Mouse (Mus musculus): Measurements from ENCODE around the gene Pdxdc1. TPM values are rescaled to one million over a fixed set of nuclear protein-coding genes. Genes with fewer than 3 reads are reported as not detected.

The Pdxdc1 gene
- polyA plus RNA-seq (2012; fragmentation: generic; extraction: Trizol): 57.0 TPM

DNA sequence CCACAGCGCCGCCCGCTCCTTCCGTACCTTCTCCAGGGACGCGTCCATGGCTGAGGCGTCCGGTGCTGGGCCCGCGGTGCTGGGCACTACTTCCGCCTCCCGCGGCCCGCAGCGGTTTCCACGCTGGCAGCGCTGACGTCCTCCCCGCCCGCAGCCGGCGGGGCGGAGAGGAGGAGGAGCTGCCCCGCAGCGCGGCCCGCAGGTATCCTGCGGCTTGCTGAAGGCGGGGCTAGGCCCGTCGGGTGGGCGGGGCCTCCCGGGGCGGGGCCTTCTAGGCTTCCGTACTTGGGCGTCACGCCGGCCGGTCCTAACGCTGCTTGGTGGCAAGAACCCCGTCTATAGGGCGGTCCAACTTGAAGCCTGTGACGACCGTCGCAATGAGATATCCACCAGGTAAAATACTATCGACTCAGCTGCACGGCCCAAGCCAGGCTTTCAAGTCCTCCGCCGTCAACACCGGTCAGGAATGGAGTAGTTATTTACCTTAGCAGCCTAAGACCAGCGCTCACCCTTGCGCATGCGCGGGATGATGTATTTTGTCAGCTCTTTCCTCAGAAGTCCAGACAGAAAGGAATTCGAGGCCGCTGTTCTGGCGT lies at the start of gene Pdxdc1, which contains the start of gene Mpv17l:
TSS of gene Pdxdc1 (minus strand) at position 244 of the 596 bp plus-strand sequence.
TSS of gene Mpv17l (plus strand) at position 274 of the 596 bp plus-strand sequence.
- H3K4me3 ChIP-seq: peak within 1 kb of the TSS; percentile 81
- H3K36me3 ChIP-seq (ENCODE audit: control insufficient read depth, insufficient read depth): no peaks in the 10 kb centered on the region
- peaks cover 54% of the 10 kb centered on the region for H3K79me2 ChIP-seq (ENCODE audit: control insufficient read depth, insufficient read depth)
- H3K27me3 ChIP-seq (ENCODE audit: control insufficient read depth, insufficient read depth, insufficient read length): no peaks in the 10 kb centered on the region
- H3ac ChIP-seq (ENCODE audit: control insufficient read depth, insufficient read length): peak within 1 kb of the TSS; percentile 76
- TF ChIP-seq TCF12 (IDR thresholded peaks at IDR 0.05; ENCODE audit: insufficient read depth, poor library complexity, severe bottlenecking) (no peak), MYOD1 (IDR thresholded peaks at IDR 0.05; ENCODE audit: control insufficient read depth in 1 of 3, insufficient read length in 2 of 3, low read depth in 2 of 3) (no peak), MAX (IDR thresholded peaks at IDR 0.05; ENCODE audit: low read depth) (no peak), E2F4 (IDR thresholded peaks at IDR 0.05; ENCODE audit: insufficient read depth) (no peak), SRF (IDR thresholded peaks at IDR 0.05; ENCODE audit: control insufficient read depth, insufficient read length, low read depth) (no peak), TCF3 (IDR thresholded peaks at IDR 0.05; ENCODE audit: insufficient read length, low read depth) (no peak), REST (IDR thresholded peaks at IDR 0.05; ENCODE audit: insufficient read depth, insufficient read length) (no peak), MYOG (IDR thresholded peaks at IDR 0.05; ENCODE audit: control insufficient read depth in 1 of 3, insufficient read depth in 1 of 3, insufficient read length in 2 of 3, low read depth in 2 of 3) (peak in 1 of 3 experiments; percentile 19), POLR2AphosphoS2 (IDR thresholded peaks at IDR 0.05; ENCODE audit: insufficient read length, low read depth) (peak; percentile 72), POLR2A (IDR thresholded peaks at IDR 0.05; ENCODE audit: insufficient read length, low read depth) (peak; percentile 79), CEBPB (IDR thresholded peaks at IDR 0.05; ENCODE audit: insufficient read depth, poor library complexity, severe bottlenecking) (no peak), USF1 (IDR thresholded peaks at IDR 0.05; ENCODE audit: low read depth) (no peak)
- peak within 1 kb of the TSS; percentile 92 for H3K4me2 ChIP-seq (ENCODE audit: low read depth)

DNA sequence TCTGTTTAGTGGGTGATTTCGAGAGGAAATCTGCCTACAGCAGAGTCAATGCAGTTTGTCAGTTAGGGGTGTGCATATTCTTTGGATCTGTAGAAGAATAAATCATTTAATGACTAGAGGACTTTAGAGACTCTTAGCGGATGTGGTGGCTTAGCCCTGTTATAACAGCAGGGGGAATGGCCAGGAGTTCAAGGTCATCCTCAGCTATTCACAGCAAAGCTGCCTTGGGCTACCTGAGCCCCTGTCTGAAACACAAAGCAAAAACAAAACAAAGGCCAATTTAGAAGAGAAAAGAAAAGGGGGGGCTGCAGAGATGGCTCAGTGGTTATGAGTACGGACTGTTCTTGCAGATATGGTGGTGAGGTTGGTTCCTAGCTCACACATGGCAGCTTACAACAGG lies 48.3 kb upstream of the Pdxdc1 start:
- Histone ChIP-seq H3K36me3 (ENCODE audit: control insufficient read depth, insufficient read depth) (no peaks in the 10 kb centered on the region), H3ac (ENCODE audit: control insufficient read depth, insufficient read length) (no peak overlapping the region), H3K4me3 (no peak overlapping the region), H3K4me2 (ENCODE audit: low read depth) (no peak overlapping the region), H3K79me2 (ENCODE audit: control insufficient read depth, insufficient read depth) (no peaks in the 10 kb centered on the region), H3K27me3 (ENCODE audit: control insufficient read depth, insufficient read depth, insufficient read length) (no peaks in the 10 kb centered on the region)
- no peak for TF ChIP-seq E2F4 (IDR thresholded peaks at IDR 0.05; ENCODE audit: insufficient read depth)
- TF ChIP-seq TCF3 (IDR thresholded peaks at IDR 0.05; ENCODE audit: insufficient read length, low read depth): no peak
- TF ChIP-seq POLR2AphosphoS2 (IDR thresholded peaks at IDR 0.05; ENCODE audit: insufficient read length, low read depth): no peak

DNA sequence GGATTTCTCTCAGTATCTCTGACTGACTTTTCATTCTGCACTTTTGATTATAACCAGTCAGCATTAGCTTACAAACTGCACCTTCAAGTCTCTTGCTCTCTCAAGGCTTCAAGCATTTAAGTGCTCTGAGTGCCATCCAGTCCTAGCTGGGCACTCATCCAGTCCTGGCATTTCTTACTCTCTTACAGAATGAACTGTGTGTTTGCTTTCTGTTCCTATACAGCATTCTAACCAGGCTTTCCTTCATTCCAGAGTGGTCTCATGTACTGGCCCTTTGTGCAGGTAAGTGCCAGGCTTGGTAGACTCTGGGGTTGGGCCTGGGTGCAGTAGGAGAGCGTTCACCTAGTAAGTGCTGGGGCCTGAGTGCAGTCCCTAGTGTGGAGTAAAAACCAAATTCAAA lies 43.4 kb upstream of the Pdxdc1 start:
- TF ChIP-seq MAX (IDR thresholded peaks at IDR 0.05; ENCODE audit: low read depth): no peak
- Histone ChIP-seq H3K4me3 (no peak overlapping the region), H3K79me2 (ENCODE audit: control insufficient read depth, insufficient read depth) (no peaks in the 10 kb centered on the region)

DNA sequence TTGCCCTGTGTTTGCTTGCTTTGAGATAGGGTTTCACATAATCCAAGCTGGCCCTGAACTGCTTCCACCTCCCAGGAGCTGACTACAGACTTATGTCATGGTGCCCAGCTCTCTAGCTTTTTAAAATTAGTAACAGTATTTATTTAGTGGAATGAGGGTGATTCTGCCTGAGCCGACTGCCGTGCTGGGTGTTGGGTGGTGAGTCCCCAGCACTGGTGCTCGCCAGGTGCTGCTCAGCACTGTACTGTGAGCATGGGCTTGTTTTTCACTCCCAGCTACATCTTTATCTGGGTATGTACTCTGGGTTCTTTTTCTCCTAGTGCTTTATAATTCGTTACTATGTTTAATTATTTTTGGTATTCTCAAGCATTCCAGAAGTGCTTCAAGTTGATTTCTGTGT lies 42.2 kb upstream of the Pdxdc1 start:
- Histone ChIP-seq H3K27me3 (ENCODE audit: control insufficient read depth, insufficient read depth, insufficient read length) (no peaks in the 10 kb centered on the region), H3K4me2 (ENCODE audit: low read depth) (peak overlapping the region; percentile 25), H3K36me3 (ENCODE audit: control insufficient read depth, insufficient read depth) (no peaks in the 10 kb centered on the region), H3ac (ENCODE audit: control insufficient read depth, insufficient read length) (no peak overlapping the region), H3K4me3 (no peak overlapping the region), H3K79me2 (ENCODE audit: control insufficient read depth, insufficient read depth) (no peaks in the 10 kb centered on the region)
- peak in 1 of 3 experiments; percentile 16 for TF ChIP-seq MYOG (IDR thresholded peaks at IDR 0.05; ENCODE audit: control insufficient read depth in 1 of 3, insufficient read depth in 1 of 3, insufficient read length in 2 of 3, low read depth in 2 of 3)
- TF ChIP-seq TCF12 (IDR thresholded peaks at IDR 0.05; ENCODE audit: insufficient read depth, poor library complexity, severe bottlenecking): no peak

More for the DNA sequence above, 43.4 kb upstream of the Pdxdc1 start:
- Histone ChIP-seq H3K4me2 (ENCODE audit: low read depth) (no peak overlapping the region), H3K27me3 (ENCODE audit: control insufficient read depth, insufficient read depth, insufficient read length) (no peaks in the 10 kb centered on the region), H3ac (ENCODE audit: control insufficient read depth, insufficient read length) (no peak overlapping the region), H3K36me3 (ENCODE audit: control insufficient read depth, insufficient read depth) (no peaks in the 10 kb centered on the region)

DNA sequence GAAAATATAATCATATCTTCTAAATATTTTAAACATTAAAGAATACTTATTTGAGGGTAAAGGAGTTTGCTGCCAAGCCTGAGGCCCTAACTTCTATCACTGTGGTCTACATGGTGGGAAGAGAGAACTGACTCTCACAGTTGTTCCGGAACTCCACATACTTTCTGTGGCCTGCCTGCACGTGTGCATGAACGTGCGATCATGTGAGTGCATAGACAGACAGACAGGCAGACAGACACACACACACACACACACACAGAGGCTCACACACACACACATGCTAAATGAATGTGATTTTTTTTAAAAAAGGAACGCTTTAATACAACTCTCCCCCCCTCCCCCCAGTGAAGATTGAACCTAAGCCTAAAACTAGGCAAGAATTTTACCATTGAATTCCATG lies 41.8 kb upstream of the Pdxdc1 start:
- no peaks in the 10 kb centered on the region for H3K79me2 ChIP-seq (ENCODE audit: control insufficient read depth, insufficient read depth)
- TF ChIP-seq USF1 (IDR thresholded peaks at IDR 0.05; ENCODE audit: low read depth) (no peak), SRF (IDR thresholded peaks at IDR 0.05; ENCODE audit: control insufficient read depth, insufficient read length, low read depth) (no peak), MYOG (IDR thresholded peaks at IDR 0.05; ENCODE audit: control insufficient read depth in 1 of 3, insufficient read depth in 1 of 3, insufficient read length in 2 of 3, low read depth in 2 of 3) (peak in 1 of 3 experiments; percentile 50), REST (IDR thresholded peaks at IDR 0.05; ENCODE audit: insufficient read depth, insufficient read length) (no peak), TCF12 (IDR thresholded peaks at IDR 0.05; ENCODE audit: insufficient read depth, poor library complexity, severe bottlenecking) (no peak), POLR2A (IDR thresholded peaks at IDR 0.05; ENCODE audit: insufficient read length, low read depth) (no peak)
- H3K4me3 ChIP-seq: no peak overlapping the region
- no peaks in the 10 kb centered on the region for H3K27me3 ChIP-seq (ENCODE audit: control insufficient read depth, insufficient read depth, insufficient read length)
- H3ac ChIP-seq (ENCODE audit: control insufficient read depth, insufficient read length): no peak overlapping the region
- H3K4me2 ChIP-seq (ENCODE audit: low read depth): peak overlapping the region; percentile 25
- no peaks in the 10 kb centered on the region for H3K36me3 ChIP-seq (ENCODE audit: control insufficient read depth, insufficient read depth)

DNA sequence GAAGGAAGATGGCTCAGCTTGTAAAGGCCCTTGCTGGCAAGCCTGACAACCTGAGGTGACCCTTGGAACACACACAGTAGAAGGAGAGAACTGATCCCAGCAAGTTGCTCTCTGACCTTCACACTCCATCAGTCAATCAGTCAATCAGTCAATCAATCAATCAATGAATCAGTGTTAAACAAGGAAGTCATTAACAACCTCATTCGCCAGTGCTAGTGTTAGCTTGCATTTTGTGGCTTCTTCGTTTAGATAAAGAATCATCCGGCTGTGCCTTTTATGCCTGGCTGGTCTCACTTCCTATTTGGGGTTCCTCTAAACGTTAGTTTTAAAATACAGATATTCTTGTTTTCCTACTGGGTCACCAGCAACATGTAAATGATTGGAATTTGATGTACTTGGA lies 41.2 kb upstream of the Pdxdc1 start:
- Histone ChIP-seq H3ac (ENCODE audit: control insufficient read depth, insufficient read length) (no peak overlapping the region), H3K27me3 (ENCODE audit: control insufficient read depth, insufficient read depth, insufficient read length) (no peaks in the 10 kb centered on the region), H3K4me3 (no peak overlapping the region), H3K4me2 (ENCODE audit: low read depth) (peak overlapping the region; percentile 25), H3K36me3 (ENCODE audit: control insufficient read depth, insufficient read depth) (no peaks in the 10 kb centered on the region), H3K79me2 (ENCODE audit: control insufficient read depth, insufficient read depth) (no peaks in the 10 kb centered on the region)
- TF ChIP-seq SRF (IDR thresholded peaks at IDR 0.05; ENCODE audit: control insufficient read depth, insufficient read length, low read depth) (no peak), TCF3 (IDR thresholded peaks at IDR 0.05; ENCODE audit: insufficient read length, low read depth) (no peak), E2F4 (IDR thresholded peaks at IDR 0.05; ENCODE audit: insufficient read depth) (no peak)
